Mouse (Mus musculus) lung, postnatal 36 days (tissue): Measurements from ENCODE around the gene Iqgap2.

Source experiments
- DNase-seq: peaks from one replicate; pipeline ENCODE4 v3.0.0; 2022; ENCODE audit warnings: mixed read lengths

The Iqgap2 gene

DNA sequence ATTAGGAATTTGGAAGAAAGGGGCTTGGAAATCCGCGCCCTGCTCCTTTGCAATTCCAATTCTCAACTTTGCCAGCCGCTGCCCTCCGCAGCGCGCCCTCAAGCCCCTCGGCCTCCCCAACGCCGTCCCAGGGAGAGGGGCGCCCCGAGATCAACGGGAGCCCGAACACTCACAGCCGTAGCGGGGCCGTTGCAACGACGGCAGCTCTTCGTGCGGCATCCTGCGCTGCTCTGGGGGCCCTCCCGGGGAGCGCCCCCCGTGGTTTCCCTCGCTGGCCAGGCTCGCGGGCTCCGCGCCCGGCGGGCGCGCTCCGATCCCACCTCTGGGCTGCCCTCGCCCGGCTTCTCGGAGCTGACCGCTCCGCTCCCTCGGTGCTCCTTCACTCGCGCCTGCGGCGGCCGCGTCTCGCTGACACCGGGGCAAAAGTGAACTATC is at the start of gene Iqgap2:
Gene Iqgap2, minus strand, starts transcription at position 432 of the 435 bp plus-strand sequence.
- DNase-seq: no peak

DNA sequence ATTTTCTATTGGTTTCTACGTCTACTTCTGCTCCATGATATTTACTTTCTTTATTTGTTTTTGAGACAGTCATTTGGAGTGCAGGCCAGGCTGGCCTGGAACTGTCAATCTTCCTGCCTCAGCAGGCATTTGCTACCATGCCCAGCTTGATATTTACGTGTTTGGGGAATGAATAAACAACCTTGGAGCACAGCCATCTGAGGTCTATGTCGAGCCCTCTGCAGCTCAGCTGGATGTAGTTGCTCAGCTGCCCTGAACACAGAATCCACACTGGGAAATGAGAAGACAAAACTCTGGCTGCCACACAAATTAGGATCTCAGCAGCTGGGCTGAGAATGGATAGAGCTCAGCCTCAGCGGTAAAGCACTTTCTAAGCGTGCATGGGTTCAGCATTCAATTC is 49.1 kb upstream of the Iqgap2 start:
- DNase-seq: no peak

GRCm38 (mm10) chr13:95924201-95924621 is 32.5 kb upstream of the Iqgap2 start:
- peak; percentile 24 for DNase-seq

- DNase-seq: peak; percentile 5
Measured at GRCm38 (mm10) chr13:95922626-95923025, 30.9 kb upstream of the Iqgap2 start.

- no peak for DNase-seq
Measured at GRCm38 (mm10) chr13:95918624-95919284, 27.0 kb upstream of the Iqgap2 start.

- no peak for DNase-seq
Measured at GRCm38 (mm10) chr13:95913046-95913406, 21.3 kb upstream of the Iqgap2 start.

GRCm38 (mm10) chr13:95912157-95913045 is 20.7 kb upstream of the Iqgap2 start:
- no peak for DNase-seq

DNA sequence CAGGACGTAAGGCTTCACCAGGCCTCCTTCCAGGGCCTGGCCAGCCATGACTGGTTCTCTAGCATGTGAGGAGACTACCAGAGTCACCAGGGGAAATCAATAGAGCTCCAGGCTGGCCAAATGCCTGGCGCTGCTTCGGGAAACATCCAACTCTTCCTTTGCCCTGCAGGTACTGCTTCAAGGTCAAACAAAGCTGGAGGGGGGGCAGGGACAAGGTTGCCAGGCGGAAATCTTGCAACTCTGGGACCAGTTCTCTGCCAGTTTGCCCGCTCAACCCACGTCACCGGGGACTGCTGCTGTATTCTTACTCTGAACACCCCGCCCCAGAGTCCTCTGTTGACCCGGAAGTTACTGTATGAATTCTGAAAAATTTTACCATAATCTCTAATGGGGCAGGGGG is 18.5 kb upstream of the Iqgap2 start:
- DNase-seq: no peak

- DNase-seq: no peak
Measured at GRCm38 (mm10) chr13:95909244-95909643, 17.5 kb upstream of the Iqgap2 start.

- DNase-seq: no peak
Measured at GRCm38 (mm10) chr13:95902696-95903095, 11.0 kb upstream of the Iqgap2 start.

DNA sequence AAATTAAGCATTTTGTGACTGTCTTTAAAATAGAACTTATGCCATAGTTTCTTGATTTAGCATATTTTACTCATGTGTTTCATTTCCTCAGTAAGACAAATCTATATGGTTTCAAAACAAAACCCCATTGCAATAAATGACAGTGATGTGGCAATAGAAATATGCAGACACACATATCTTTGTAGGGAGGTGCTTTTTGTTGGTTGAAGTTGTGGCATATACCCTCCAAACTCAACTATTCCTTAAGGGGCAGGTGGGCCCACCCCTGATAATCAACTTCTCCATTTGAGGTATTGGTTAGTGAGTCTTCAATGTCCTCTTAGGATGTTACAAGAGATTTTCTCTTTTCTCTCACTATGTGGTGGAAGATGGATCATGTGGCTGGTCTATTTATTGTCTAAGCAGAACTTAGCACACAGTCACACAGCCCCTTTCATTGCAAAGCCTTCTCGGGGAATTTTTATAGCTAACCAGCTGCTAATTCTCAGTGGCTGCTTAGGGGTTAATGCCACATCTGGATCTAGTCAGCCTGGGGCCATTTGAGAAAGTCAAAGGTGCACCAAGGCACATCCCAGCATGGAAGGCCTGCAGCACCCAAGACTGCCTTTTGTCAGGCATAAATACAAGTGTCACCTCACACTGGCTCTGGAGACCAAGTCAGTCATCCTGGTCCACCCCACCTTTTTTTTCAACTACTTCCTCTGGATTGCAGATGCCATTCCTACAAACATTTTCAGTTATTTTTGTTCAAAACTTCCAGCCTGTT is 8.3 kb upstream of the Iqgap2 start:
- DNase-seq: no peak

- no peak for DNase-seq
Measured at GRCm38 (mm10) chr13:95896501-95896900, 4.8 kb upstream of the Iqgap2 start.

GRCm38 (mm10) chr13:95893166-95893565 is 1.4 kb upstream of the Iqgap2 start:
- no peak for DNase-seq

DNA sequence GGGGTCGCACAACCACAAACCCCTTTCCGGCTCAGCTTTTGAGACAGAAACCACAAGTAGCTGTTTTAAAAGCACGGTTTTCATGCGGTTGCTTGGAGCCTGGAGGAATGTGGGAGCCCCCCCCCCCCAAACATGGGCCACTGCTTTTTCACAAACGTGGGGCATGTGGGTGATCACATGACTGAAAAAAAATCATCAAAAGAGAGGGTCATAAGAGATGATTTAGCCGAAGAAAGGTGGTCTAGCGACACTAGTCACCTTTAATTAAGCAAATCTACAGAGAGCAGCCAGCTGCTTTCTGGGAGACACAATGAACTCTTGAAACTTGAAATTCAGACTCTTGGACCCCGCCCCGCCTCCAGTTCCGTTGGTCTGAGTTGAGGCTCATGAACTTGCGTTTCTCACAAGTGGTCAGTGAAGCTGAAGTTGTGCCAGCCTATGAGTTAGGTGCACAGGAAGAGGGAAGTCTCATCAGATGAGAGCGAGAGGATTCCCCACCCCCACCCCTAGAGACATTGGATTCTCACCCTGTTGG is 956 bp upstream of the Iqgap2 start:
- DNase-seq: peak; percentile 54

- peak; percentile 74 for DNase-seq
Measured at GRCm38 (mm10) chr13:95891926-95892610, 346 bp upstream of the Iqgap2 start.

GRCm38 (mm10) chr13:95890851-95891471 is 761 bp downstream of the Iqgap2 start:
- DNase-seq: peak; percentile 41

- DNase-seq: peak; percentile 11
Measured at GRCm38 (mm10) chr13:95889981-95890545, 1.7 kb downstream of the Iqgap2 start.

DNA sequence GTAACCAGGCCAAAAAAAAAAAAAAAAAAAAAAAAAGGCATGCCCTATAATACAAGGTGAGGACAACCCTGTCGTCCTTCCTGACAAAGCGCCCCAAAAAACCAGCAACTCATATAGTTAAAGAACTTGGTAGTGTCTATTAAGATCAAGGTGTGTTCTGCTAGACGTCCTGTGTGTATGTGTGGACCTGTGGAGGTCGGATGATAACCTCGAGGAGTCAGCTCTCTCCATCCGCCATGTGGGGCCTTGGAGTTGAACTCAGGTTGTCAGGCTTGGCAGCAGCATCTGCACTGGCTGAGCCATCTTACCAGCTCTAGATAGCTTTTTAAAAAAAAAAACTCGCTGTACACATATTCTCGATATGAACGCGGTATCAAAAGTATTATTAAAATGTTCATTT is 2.4 kb downstream of the Iqgap2 start:
- DNase-seq: no peak

DNA sequence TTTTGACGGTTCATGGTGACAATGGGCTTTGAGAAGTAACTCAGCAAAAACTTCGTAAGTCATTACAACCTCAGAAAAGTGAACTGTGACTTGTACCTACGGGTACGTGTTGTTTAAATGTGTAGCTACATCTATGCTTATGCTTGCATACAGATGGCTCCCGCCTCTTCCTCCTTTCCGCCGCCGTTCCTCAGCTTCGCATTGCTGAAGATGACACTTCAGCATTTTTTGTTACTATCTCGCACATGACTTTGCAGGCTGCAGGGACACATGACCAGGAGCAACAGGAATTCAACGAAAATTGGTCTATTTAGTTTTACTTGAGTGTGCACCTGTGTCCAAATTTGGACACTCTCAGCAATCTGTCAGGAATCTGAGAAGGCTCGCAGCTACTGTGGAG is 3.1 kb downstream of the Iqgap2 start:
- peak; percentile 9 for DNase-seq

- peak; percentile 7 for DNase-seq
Measured at GRCm38 (mm10) chr13:95888170-95888569, 3.6 kb downstream of the Iqgap2 start.

DNA sequence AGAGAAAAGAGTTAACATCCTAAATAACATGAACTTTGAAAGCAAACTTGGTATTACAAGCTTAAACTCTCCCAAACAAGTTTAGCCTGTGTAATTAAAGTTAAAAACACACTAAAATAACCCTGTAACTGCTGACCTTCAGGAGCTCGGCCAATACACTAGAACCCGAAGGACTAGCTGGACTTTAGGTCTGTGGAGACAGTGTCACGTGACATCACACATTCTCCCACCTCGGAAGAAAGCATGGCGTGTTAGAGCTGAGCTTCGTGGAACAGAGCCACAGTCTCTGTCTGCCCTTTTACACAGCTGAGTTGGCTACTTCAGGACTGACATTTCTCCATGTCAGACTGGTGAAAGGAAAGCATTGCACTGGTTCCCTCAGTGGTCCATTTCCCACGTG is 4.3 kb downstream of the Iqgap2 start:
- DNase-seq: no peak

- DNase-seq: no peak
Measured at GRCm38 (mm10) chr13:95884455-95884854, 7.3 kb downstream of the Iqgap2 start.
